Mouse (Mus musculus): ENCODE measurements around the gene Slc5a12.

DNA sequence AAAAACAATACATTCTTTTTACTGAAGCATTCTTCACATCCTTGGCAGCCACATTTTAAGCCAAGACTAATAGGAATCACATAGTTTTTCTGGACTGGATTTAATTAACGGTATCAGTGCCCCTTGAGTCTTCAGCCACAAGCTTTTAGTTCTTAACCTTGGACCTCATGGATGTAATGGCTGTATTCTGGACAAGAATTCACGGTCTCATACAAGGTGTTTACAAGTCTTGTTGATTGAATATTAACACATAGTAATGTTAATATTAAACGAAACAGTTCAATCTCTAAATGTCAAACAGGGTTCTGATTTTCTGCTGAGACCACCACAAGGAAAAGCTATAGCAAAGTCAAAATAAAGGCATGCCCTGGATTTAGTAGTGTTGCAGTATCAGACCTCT lies 4.8 kb upstream of the Slc5a12 start:
- TF ChIP-seq TAL1 (IDR thresholded peaks at IDR 0.05; ENCODE audit: low read length) (no peak), GATA1 (IDR thresholded peaks at IDR 0.05; ENCODE audit: low read length) (no peak)
